In genomic region chr5:92506301-92506729, GRCm38 (mm10) we compare ENCODE assay signal across 8 mouse cellular contexts. TPM values are rescaled to one million over a fixed set of nuclear protein-coding genes. Genes with fewer than 3 reads are reported as not detected.
DNase-seq lines count a peak whose midpoint lies in the region; ATAC-seq and TF ChIP-seq lines count a peak whose summit lies in the region.

No protein-coding gene starts in this region.

- H3K4me3 ChIP-seq in lung, postnatal 0 days (ENCODE audit: low read depth, low read length) = 0 out of 2 replicates have a peak overlapping the region, but pooled peaks have one; percentile 99

- TF ChIP-seq EP300 in lung, postnatal 0 days (IDR thresholded peaks at IDR 0.05) = no peak

- no peaks in the 10 kb centered on the region for H3K27me3 ChIP-seq in lung, postnatal 0 days (replicated peaks; ENCODE audit: insufficient read depth, low read length)

- TF ChIP-seq CTCF in lung, postnatal 0 days (IDR thresholded peaks at IDR 0.05) = peak; percentile 65

- H3K27ac ChIP-seq in lung, postnatal 0 days (ENCODE audit: low read length) = peak overlapping the region; percentile 100

- no peaks in the 10 kb centered on the region for H3K36me3 ChIP-seq in lung, postnatal 0 days (ENCODE audit: insufficient read depth, low read length)

- no peaks in the 10 kb centered on the region for H3K9me3 ChIP-seq in lung, postnatal 0 days (ENCODE audit: low read length)

- ATAC-seq in CD4-positive, CD25-positive, alpha-beta regulatory T cell, adult 4 months = peak; percentile 21
- ATAC-seq in granulocyte monocyte progenitor cell, adult 5-6 weeks (replicated peaks; ENCODE audit: poor library complexity, severe bottlenecking) = peak; percentile 12
- no peak for ATAC-seq in lung, postnatal 0 days

- DNase-seq in 3134 (ENCODE audit: extremely low read depth, insufficient read length, low spot score) = peak; percentile 18
- DNase-seq in cerebellum, adult 9-10 months = peak; percentile 73
- DNase-seq in kidney, adult 9 months = peak; percentile 66
- peak; percentile 73 for DNase-seq in lung, postnatal 0 days (ENCODE audit: low spot score)
- DNase-seq in retina, postnatal 7 days (ENCODE audit: low read depth, low spot score) = peak; percentile 33
- DNase-seq in urinary bladder, adult 18-20 months (ENCODE audit: low spot score in 2 of 2) = no peak

- 19% methylated on average over 4 of the region's 4 CpGs for WGBS in lung, postnatal 0 days

- peak overlapping the region; percentile 44; the same call in 1 of the 2 replicates for H3K9ac ChIP-seq in lung, postnatal 0 days (replicated peaks; ENCODE audit: low read depth)

- H3K4me2 ChIP-seq in lung, postnatal 0 days (replicated peaks; ENCODE audit: low read depth, low read length) = peak overlapping the region; percentile 71

- peaks cover 18% of the 10 kb centered on the region; the same call in 1 of the 2 replicates for H3K4me1 ChIP-seq in lung, postnatal 0 days (ENCODE audit: insufficient read depth, low read depth, low read length)

RNA-seq across cellular contexts. Expression of gene Scarb2, which starts 0.3 kb away (rescaled TPM):
- 10 to 100 TPM in 1 of 2 experiments, 1 to 10 TPM in 1; 9.1 to 13.0 TPM for polyA plus RNA-seq in CD4-positive, CD25-positive, alpha-beta regulatory T cell, adult 4 months (2017; shearing (Covaris generic))
- total RNA-seq in granulocyte monocyte progenitor cell, adult 5-6 weeks (2014; fragmentation: Nextera tagmentation) = 17.2 and 20.9 TPM in 2 replicates
- total RNA-seq in granulocyte monocyte progenitor cell, adult 5-6 weeks (2017) = 41.2 and 43.1 TPM in 2 replicates
- polyA plus RNA-seq in lung, postnatal 0 days (2015; fragmentation: Nextera tagmentation; extraction: Ambion mirVana) = 46.6 and 52.4 TPM in 2 replicates

RNA-seq across cellular contexts. Expression of gene Fam47e, which starts 48.6 kb away (rescaled TPM):
- not detected for polyA plus RNA-seq in CD4-positive, CD25-positive, alpha-beta regulatory T cell, adult 4 months (2017; shearing (Covaris generic))
- not detected in 2 replicates for total RNA-seq in granulocyte monocyte progenitor cell, adult 5-6 weeks (2014; fragmentation: Nextera tagmentation)
- total RNA-seq in granulocyte monocyte progenitor cell, adult 5-6 weeks (2017) = not detected in 2 replicates
- polyA plus RNA-seq in lung, postnatal 0 days (2015; fragmentation: Nextera tagmentation; extraction: Ambion mirVana) = 11.4 and 15.4 TPM in 2 replicates

Comparison
In these comparisons a context has a peak if more than half of its experiments do, and no peak if none do; other contexts are left out.
1. DNase-seq: peak in 3134 (single experiment), cerebellum, adult 9-10 months (single experiment), kidney, adult 9 months (single experiment), lung, postnatal 0 days (single experiment) and retina, postnatal 7 days (single experiment); none in urinary bladder, adult 18-20 months (0 of 2).
2. RNA of gene Fam47e, which starts 48.6 kb away (polyA plus RNA-seq): 11.4 to 15.4 TPM in lung, postnatal 0 days; not detected in CD4-positive, CD25-positive, alpha-beta regulatory T cell, adult 4 months; every median in the first group is over 10 times any median in the second.